Mouse (Mus musculus) MEL (cell line): ENCODE results near the gene Ppa1.

Experiments
- CTCF ChIP-seq, 3 experiments: IDR thresholded peaks in 2 of 3; conservative IDR thresholded peaks in 1 of 3; 2 replicates each; pipeline ENCODE4 v1.5.1; 2011 to 2012; ENCODE audit warnings: low read length in 3 of 3, low read depth in 2 of 3, mild to moderate bottlenecking in 2 of 3, improper control_type of control experiment in 1 of 3, inconsistent platforms in 1 of 3, mixed read lengths in 1 of 3, moderate library complexity in 1 of 3; ENCODE audit not compliant: control insufficient read depth in 1 of 3, insufficient read depth in 1 of 3, poor library complexity in 1 of 3, severe bottlenecking in 1 of 3
- EP300 ChIP-seq, 2 experiments: IDR thresholded peaks; 2 replicates each; pipeline ENCODE4 v1.6.1; 2011; ENCODE audit warnings: improper control_type of control experiment in 2 of 2, low read length in 2 of 2, low read depth in 1 of 2, mild to moderate bottlenecking in 1 of 2
- ETS1 ChIP-seq: IDR thresholded peaks from 2 replicates; pipeline ENCODE4 v1.6.1; 2012; ENCODE audit warnings: low read depth, mild to moderate bottlenecking, inconsistent platforms, low read length, improper control_type of control experiment, moderate library complexity
- HCFC1 ChIP-seq: IDR thresholded peaks from 2 replicates; pipeline ENCODE4 v1.6.1; 2012; ENCODE audit warnings: low read depth, mild to moderate bottlenecking, inconsistent platforms, low read length, improper control_type of control experiment, moderate library complexity
- POLR2A ChIP-seq, 2 experiments: IDR thresholded peaks; 2 replicates each; pipeline ENCODE4 v1.6.1; 2011 to 2012; ENCODE audit warnings: low read length in 2 of 2, mild to moderate bottlenecking in 2 of 2, control low read depth in 1 of 2, improper control_type of control experiment in 1 of 2, low read depth in 1 of 2, moderate library complexity in 1 of 2; ENCODE audit not compliant: control insufficient read depth in 1 of 2, insufficient read depth in 1 of 2, poor library complexity in 1 of 2
- RAD21 ChIP-seq: IDR thresholded peaks from 2 replicates; pipeline ENCODE4 v1.6.1; 2011; ENCODE audit warnings: mild to moderate bottlenecking, low read depth, low read length, improper control_type of control experiment
- RCOR1 ChIP-seq: IDR thresholded peaks from 2 replicates; pipeline ENCODE4 v1.6.1; 2012; ENCODE audit warnings: low read depth, mild to moderate bottlenecking, inconsistent platforms, low read length, improper control_type of control experiment
- TBP ChIP-seq: IDR thresholded peaks from 2 replicates; pipeline ENCODE4 v1.8.0; 2011; ENCODE audit warnings: low read depth, low read length, improper control_type of control experiment
- USF1 ChIP-seq: IDR thresholded peaks from 2 replicates; pipeline ENCODE4 v1.6.1; 2014; ENCODE audit warnings: low read depth, mild to moderate bottlenecking, inconsistent platforms, low read length, improper control_type of control experiment, moderate library complexity
- ZC3H11A ChIP-seq: IDR thresholded peaks from 2 replicates; pipeline ENCODE4 v1.6.1; 2012; ENCODE audit warnings: low read depth, mild to moderate bottlenecking, inconsistent platforms, low read length, improper control_type of control experiment
- ZKSCAN1 ChIP-seq: IDR thresholded peaks from 2 replicates; pipeline ENCODE4 v1.6.1; 2012; ENCODE audit warnings: low read depth, mild to moderate bottlenecking, inconsistent platforms, low read length, improper control_type of control experiment, moderate library complexity
- ZNF384 ChIP-seq: IDR thresholded peaks from 2 replicates; pipeline ENCODE4 v1.6.1; 2012; ENCODE audit warnings: low read depth, mild to moderate bottlenecking, inconsistent platforms, low read length, improper control_type of control experiment

GRCm38 (mm10) chr10:61648737-61649645 is 639 bp downstream of the Ppa1 start:
- TF ChIP-seq POLR2A (IDR thresholded peaks at IDR 0.05; ENCODE audit: control insufficient read depth in 1 of 2, insufficient read depth in 1 of 2, low read depth in 1 of 2, low read length in 2 of 2, poor library complexity in 1 of 2) (no peak; a peak in 1 of 4 replicates), CTCF (IDR thresholded peaks at IDR 0.05 in 2 of 3, conservative IDR thresholded peaks at IDR 0.05 in 1 of 3; ENCODE audit: control insufficient read depth in 1 of 3, insufficient read depth in 1 of 3, low read depth in 2 of 3, low read length in 3 of 3, poor library complexity in 1 of 3, severe bottlenecking in 1 of 3) (no peak), ZKSCAN1 (no peak), ZC3H11A (no peak), USF1 (no peak), RAD21 (no peak), EP300 (IDR thresholded peaks at IDR 0.05; ENCODE audit: low read depth in 1 of 2, low read length in 2 of 2) (no peak), ZNF384 (no peak), ETS1 (no peak), TBP (0 out of 2 replicates have a peak, but pooled peaks have one; percentile 12), HCFC1 (no peak), RCOR1 (no peak)
